Mouse (Mus musculus) kidney, postnatal 0 days (tissue): ENCODE measurements around the gene Izumo1r. TPM values are rescaled to one million over a fixed set of nuclear protein-coding genes. Genes with fewer than 3 reads are reported as not detected.

Source experiments
- ATAC-seq: fragments of 200-750 bp; cut with Nextera tagmentation; replicated peaks from 2 replicates; pipeline ENCODE4 v1.8.0; 2017; ENCODE audit warnings: low read depth, moderate number of reproducible peaks, moderate TSS enrichment, moderate library complexity; ENCODE audit not compliant: low FRiP score
- DNase-seq: peaks from one replicate; pipeline ENCODE4 v3.0.0-alpha.2; 2016; ENCODE audit warnings: low spot score
- H3K27ac ChIP-seq: fragments of 300-500 bp; sonication (generic); 2 replicates; pipeline ENCODE4 v1.5.1; 2014; ENCODE audit warnings: mild to moderate bottlenecking
- H3K27me3 ChIP-seq: fragments of 300-500 bp; sonication (generic); 2 replicates; pipeline ENCODE4 v1.6.1; 2014; ENCODE audit warnings: low read length, mixed read lengths; ENCODE audit not compliant: insufficient read depth
- H3K36me3 ChIP-seq: fragments of 300-500 bp; sonication (generic); 2 replicates; pipeline ENCODE4 v1.6.1; 2014; ENCODE audit warnings: low read length, mixed read lengths; ENCODE audit not compliant: insufficient read depth
- H3K4me1 ChIP-seq: fragments of 300-500 bp; sonication (generic); replicated peaks from 2 replicates; pipeline ENCODE4 v1.6.1; 2014; ENCODE audit warnings: antibody characterized with exemption, low read length, mixed read lengths; ENCODE audit not compliant: insufficient read depth
- H3K4me2 ChIP-seq: fragments of 300-500 bp; sonication (generic); 2 replicates; pipeline ENCODE4 v1.6.1; 2014; ENCODE audit warnings: mild to moderate bottlenecking, low read length, moderate library complexity, mixed read lengths
- H3K4me3 ChIP-seq: fragments of 300-500 bp; sonication (generic); replicated peaks from 2 replicates; pipeline ENCODE4 v1.5.1; 2014; ENCODE audit warnings: low read depth, low read length
- H3K9ac ChIP-seq: fragments of 300-500 bp; sonication (generic); 2 replicates; pipeline ENCODE4 v1.6.1; 2014; ENCODE audit warnings: low read depth, low read length
- H3K9me3 ChIP-seq: fragments of 300-500 bp; sonication (generic); replicated peaks from 2 replicates; pipeline ENCODE4 v1.6.1; 2016; ENCODE audit warnings: low read length, inconsistent platforms, mixed read lengths
- CTCF ChIP-seq: IDR thresholded peaks from 2 replicates; pipeline ENCODE4 v1.5.1; 2016; ENCODE audit warnings: antibody characterized with exemption, low read depth, mild to moderate bottlenecking, moderate library complexity
- WGBS: fragments of 180-500 bp; shearing (Covaris S2); extraction: QIAGEN DNeasy Blood & Tissue Kit; methylation state at CpG from one replicate; pipeline ENCODE4 v1.1.7; 2014; 5-methylcytosine and 5-hydroxymethylcytosine counted together
- polyA plus RNA-seq: library from polyadenylated mRNA; unstranded; fragments of >200 nt; fragmentation: Nextera tagmentation; extraction: Ambion mirVana; gene quantifications from 2 replicates; pipeline ENCODE4 v1.2.1, GENCODE M21; 2015

Izumo1r gene
- polyA plus RNA-seq, 1 experiment from 2014 or later = 0.20 TPM

- H3K27ac ChIP-seq = no peak overlapping the region
- DNase-seq (no peak), ATAC-seq (no peak)
- WGBS = 45% methylated on average over 4 of the region's 4 CpGs
- no peak overlapping the region for H3K9ac ChIP-seq
- H3K4me1 ChIP-seq = 0 out of 2 replicates have a peak, but pooled peaks cover 5% of the 10 kb centered on the region
- H3K36me3 ChIP-seq = no peaks in the 10 kb centered on the region
- H3K27me3 ChIP-seq = peaks cover 18% of the 10 kb centered on the region
- H3K4me2 ChIP-seq = no peak overlapping the region
- H3K4me3 ChIP-seq = no peak overlapping the region
- no peak for TF ChIP-seq CTCF
- H3K9me3 ChIP-seq = no peaks in the 10 kb centered on the region
These were observed 46.7 kb downstream of the Izumo1r start for GRCm38 (mm10) chr9:14856922-14857654.

- Histone ChIP-seq H3K27ac (no peak overlapping the region), H3K4me2 (no peak overlapping the region), H3K27me3 (peaks cover 8% of the 10 kb centered on the region; the same call in 1 of the 2 replicates), H3K9me3 (no peaks in the 10 kb centered on the region), H3K9ac (no peak overlapping the region), H3K4me3 (no peak overlapping the region), H3K4me1 (no peaks in the 10 kb centered on the region), H3K36me3 (no peaks in the 10 kb centered on the region)
- 0 out of 2 replicates have a peak, but pooled peaks have one; percentile 10 for TF ChIP-seq CTCF
- ATAC-seq = no peak
- WGBS = 67% methylated on average over 4 of the region's 4 CpGs
- DNase-seq = no peak
These were observed 49.2 kb downstream of the Izumo1r start for GRCm38 (mm10) chr9:14854585-14854984.

DNA sequence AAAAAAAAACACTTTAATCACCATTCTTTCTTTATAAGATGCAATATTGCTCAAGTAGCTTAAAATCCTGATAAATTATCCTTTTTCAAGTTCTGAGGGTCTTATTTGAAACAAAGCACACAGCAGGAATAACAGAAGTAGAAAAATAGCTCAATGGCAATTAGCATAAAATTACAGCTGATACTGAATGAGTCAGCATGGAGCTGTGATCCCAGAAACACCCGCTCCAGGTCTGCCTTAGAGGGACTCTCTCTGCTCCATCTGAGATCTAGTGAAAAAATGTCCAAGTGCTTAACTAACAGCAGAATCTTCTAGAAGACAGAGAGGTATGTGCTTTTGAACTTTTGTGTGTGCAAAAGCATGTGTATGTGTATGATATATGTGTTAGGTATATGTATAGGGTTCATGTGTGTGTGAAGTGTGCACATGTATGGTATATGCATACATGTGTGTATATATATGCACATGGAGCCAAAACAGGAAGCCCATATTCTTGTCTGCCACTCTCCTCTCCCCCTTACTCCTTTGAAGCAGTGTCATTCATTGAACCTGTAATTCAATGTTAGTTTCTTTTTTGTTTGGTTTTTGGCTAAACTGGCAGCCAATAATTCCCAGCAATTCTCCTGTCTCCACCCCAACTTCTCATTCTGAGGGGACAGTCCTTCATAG lies 55.3 kb downstream of the Izumo1r start:
- Histone ChIP-seq H3K9me3 (no peaks in the 10 kb centered on the region), H3K27ac (no peak overlapping the region), H3K27me3 (no peaks in the 10 kb centered on the region), H3K4me3 (no peak overlapping the region), H3K36me3 (no peaks in the 10 kb centered on the region), H3K4me1 (no peaks in the 10 kb centered on the region), H3K9ac (no peak overlapping the region), H3K4me2 (no peak overlapping the region)
- no peak for DNase-seq
- ATAC-seq = no peak
- 76% methylated on average over 1 of the region's 1 CpGs for WGBS
- TF ChIP-seq CTCF = no peak

DNA sequence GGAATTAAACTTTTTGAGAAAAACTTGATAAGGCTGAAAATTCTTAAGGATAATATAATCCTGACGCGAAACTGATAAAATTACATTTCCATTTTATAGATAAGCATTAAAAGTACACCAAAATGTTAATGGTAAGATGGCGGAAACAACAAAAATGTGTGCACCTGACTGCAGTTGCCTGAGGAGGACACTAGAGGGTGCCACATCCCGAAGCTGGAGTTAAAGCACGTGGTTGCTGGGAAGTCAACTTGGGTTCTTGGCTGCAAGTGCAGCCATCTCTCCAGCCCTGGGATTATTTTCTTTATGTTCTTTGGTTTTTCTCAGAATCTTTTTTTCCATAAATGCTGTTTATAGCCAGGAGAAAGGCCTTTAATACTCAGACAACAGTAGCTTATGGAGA lies 57.3 kb downstream of the Izumo1r start:
- no peak overlapping the region for H3K27ac ChIP-seq
- H3K4me3 ChIP-seq = no peak overlapping the region
- H3K9ac ChIP-seq = no peak overlapping the region
- TF ChIP-seq CTCF = peak; percentile 61
- H3K27me3 ChIP-seq = no peaks in the 10 kb centered on the region
- no peaks in the 10 kb centered on the region for H3K4me1 ChIP-seq
- no peaks in the 10 kb centered on the region for H3K9me3 ChIP-seq
- ATAC-seq (no peak), DNase-seq (peak; percentile 18)
- no peaks in the 10 kb centered on the region for H3K36me3 ChIP-seq
- 50% methylated on average over 5 of the region's 5 CpGs for WGBS
- H3K4me2 ChIP-seq = no peak overlapping the region

GRCm38 (mm10) chr9:14843901-14844300 lies 59.8 kb downstream of the Izumo1r start:
- ATAC-seq (no peak), DNase-seq (no peak)
- no peak overlapping the region for H3K27ac ChIP-seq
- no peaks in the 10 kb centered on the region for H3K4me1 ChIP-seq
- no peaks in the 10 kb centered on the region for H3K27me3 ChIP-seq
- WGBS = 95% methylated on average over 3 of the region's 3 CpGs
- H3K9ac ChIP-seq = no peak overlapping the region
- no peak overlapping the region for H3K4me3 ChIP-seq
- TF ChIP-seq CTCF = no peak
- H3K4me2 ChIP-seq = no peak overlapping the region
- no peaks in the 10 kb centered on the region for H3K9me3 ChIP-seq
- no peaks in the 10 kb centered on the region for H3K36me3 ChIP-seq

DNA sequence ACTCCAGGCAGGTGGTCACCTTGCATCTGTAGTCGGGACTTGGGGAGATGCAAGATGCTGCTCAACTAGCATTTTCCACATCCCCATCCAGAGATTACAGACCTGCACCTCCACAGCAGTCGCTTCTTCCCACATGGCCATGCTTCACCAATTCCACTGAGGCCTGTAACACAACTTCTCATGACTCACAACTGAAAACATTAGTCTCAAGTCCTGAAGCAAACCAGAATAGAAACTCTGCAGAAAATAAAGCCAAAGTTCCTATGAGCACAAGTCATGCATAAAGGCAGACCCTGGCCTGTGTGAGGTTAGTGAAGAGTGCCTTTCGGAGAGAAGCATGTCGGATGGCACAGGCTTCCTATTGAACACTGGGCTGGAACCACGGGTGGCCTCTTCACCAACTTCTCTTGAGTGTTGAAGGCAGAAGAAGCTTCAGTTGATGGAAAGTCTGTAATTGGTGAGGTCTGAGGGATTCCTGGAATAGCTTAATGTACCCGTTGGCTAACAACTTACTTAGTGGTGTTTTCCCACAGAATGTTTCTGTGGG lies 60.4 kb downstream of the Izumo1r start:
- TF ChIP-seq CTCF = no peak
- Histone ChIP-seq H3K4me3 (no peak overlapping the region), H3K27ac (no peak overlapping the region), H3K9ac (no peak overlapping the region), H3K4me2 (no peak overlapping the region), H3K27me3 (no peaks in the 10 kb centered on the region), H3K4me1 (no peaks in the 10 kb centered on the region), H3K9me3 (no peaks in the 10 kb centered on the region), H3K36me3 (no peaks in the 10 kb centered on the region)
- ATAC-seq (no peak; the same call in 1 of the 2 replicates), DNase-seq (no peak)
- WGBS = 86% methylated on average over 6 of the region's 6 CpGs
